Mouse (Mus musculus): Measurements from ENCODE around the gene Sft2d1. TPM values are rescaled to one million over a fixed set of nuclear protein-coding genes. Genes with fewer than 3 reads are reported as not detected.
A peak's percentile ranks its signal among the peaks of the same experiment; 100 is the strongest.

Gene Sft2d1
- polyA plus RNA-seq, 1 experiment from 2014 or later = 85.8 TPM

GRCm38 (mm10) chr17:8361281-8362103 lies 50.6 kb downstream of the Sft2d1 start:
- 80% methylated on average over 10 of the region's 10 CpGs for WGBS (ENCODE audit: missing documents)
- Histone ChIP-seq H3K79me2 (ENCODE audit: inconsistent target) (no peaks in the 10 kb centered on the region), H3K27ac (no peak overlapping the region), H3K4me3 (ENCODE audit: inconsistent target) (no peak overlapping the region), H3K36me3 (ENCODE audit: inconsistent target) (no peaks in the 10 kb centered on the region)

- no peak overlapping the region for H3K27ac ChIP-seq
- H3K4me3 ChIP-seq (ENCODE audit: inconsistent target) = no peak overlapping the region
- H3K36me3 ChIP-seq (ENCODE audit: inconsistent target) = no peaks in the 10 kb centered on the region
- 88% methylated on average over 20 of the region's 20 CpGs for WGBS (ENCODE audit: missing documents)
- no peaks in the 10 kb centered on the region for H3K79me2 ChIP-seq (ENCODE audit: inconsistent target)
Observed at GRCm38 (mm10) chr17:8367514-8368480, 56.9 kb downstream of the Sft2d1 start.

GRCm38 (mm10) chr17:8368570-8368969 lies 57.7 kb downstream of the Sft2d1 start:
- no peak overlapping the region for H3K27ac ChIP-seq
- no peak overlapping the region for H3K4me3 ChIP-seq (ENCODE audit: inconsistent target)
- H3K36me3 ChIP-seq (ENCODE audit: inconsistent target) = no peaks in the 10 kb centered on the region
- no peaks in the 10 kb centered on the region for H3K79me2 ChIP-seq (ENCODE audit: inconsistent target)
- 83% methylated on average over 8 of the region's 8 CpGs for WGBS (ENCODE audit: missing documents)

GRCm38 (mm10) chr17:8369171-8369570 lies 58.3 kb downstream of the Sft2d1 start:
- Histone ChIP-seq H3K36me3 (ENCODE audit: inconsistent target) (no peaks in the 10 kb centered on the region), H3K4me3 (ENCODE audit: inconsistent target) (no peak overlapping the region), H3K27ac (no peak overlapping the region), H3K79me2 (ENCODE audit: inconsistent target) (no peaks in the 10 kb centered on the region)
- WGBS (ENCODE audit: missing documents) = 75% methylated on average over 2 of the region's 2 CpGs

GRCm38 (mm10) chr17:8370634-8371229 lies 59.8 kb downstream of the Sft2d1 start:
- WGBS (ENCODE audit: missing documents) = 88% methylated on average over 13 of the region's 13 CpGs
- Histone ChIP-seq H3K4me3 (ENCODE audit: inconsistent target) (no peak overlapping the region), H3K79me2 (ENCODE audit: inconsistent target) (no peaks in the 10 kb centered on the region)

GRCm38 (mm10) chr17:8371834-8372233 lies 60.9 kb downstream of the Sft2d1 start:
- 0% methylated on average over 7 of the region's 7 CpGs for WGBS (ENCODE audit: missing documents)
- no peaks in the 10 kb centered on the region for H3K79me2 ChIP-seq (ENCODE audit: inconsistent target)
- H3K4me3 ChIP-seq (ENCODE audit: inconsistent target) = no peak overlapping the region; the same call in 1 of the 2 replicates
- H3K27ac ChIP-seq = no peak overlapping the region
- no peaks in the 10 kb centered on the region for H3K36me3 ChIP-seq (ENCODE audit: inconsistent target)

More at GRCm38 (mm10) chr17:8370634-8371229, 59.8 kb downstream of the Sft2d1 start:
- Histone ChIP-seq H3K27ac (no peak overlapping the region), H3K36me3 (ENCODE audit: inconsistent target) (no peaks in the 10 kb centered on the region)

- peak overlapping the region; percentile 8; the same call in 1 of the 2 replicates for H3K4me3 ChIP-seq (ENCODE audit: inconsistent target)
- H3K36me3 ChIP-seq (ENCODE audit: inconsistent target) = no peaks in the 10 kb centered on the region
- no peak overlapping the region for H3K27ac ChIP-seq
- WGBS (ENCODE audit: missing documents) = 1% methylated on average over 18 of the region's 18 CpGs
- H3K79me2 ChIP-seq (ENCODE audit: inconsistent target) = no peaks in the 10 kb centered on the region
Observed at GRCm38 (mm10) chr17:8372286-8373046, 61.6 kb downstream of the Sft2d1 start.

Other genes starting within 250 kb of the Sft2d1 start
- 0.11 TPM in 1 of 3 replicates, not detected in the others for gene Gm49673, start 163.3 kb upstream of the Sft2d1 start, polyA plus RNA-seq (2018)
- gene Rnaset2a, start 163.0 kb upstream of the Sft2d1 start, polyA plus RNA-seq (2018) = 52.0 to 123 TPM (median 66.9 TPM) in 3 replicates
- gene Fgfr1op, start 145.6 kb upstream of the Sft2d1 start, polyA plus RNA-seq (2018) = 5.7 to 11.6 TPM (median 6.5 TPM) in 3 replicates
- not detected in 3 replicates for gene Ccr6, start 75.1 kb upstream of the Sft2d1 start, polyA plus RNA-seq (2018)
- 257 to 456 TPM (median 376 TPM) in 3 replicates for gene Mpc1, start 28.2 kb upstream of the Sft2d1 start, polyA plus RNA-seq (2018)
- gene Prr18, start 26.4 kb downstream of the Sft2d1 start, polyA plus RNA-seq (2018) = 0.10 to 0.25 TPM (median 0.14 TPM) in 3 replicates
- not detected in 3 replicates for gene T2, start 44.9 kb downstream of the Sft2d1 start, polyA plus RNA-seq (2018)
- not detected in 3 replicates for gene T, start 123.3 kb downstream of the Sft2d1 start, polyA plus RNA-seq (2018)
- gene Pde10a, start 214.3 kb downstream of the Sft2d1 start, polyA plus RNA-seq (2018) = 0.13 to 0.49 TPM (median 0.27 TPM) in 3 replicates

Data from macrophage (primary cell).